Mouse (Mus musculus) heart, postnatal 0 days (tissue): Measurements from ENCODE around the gene 4930402H24Rik.
A peak's percentile ranks its signal among the peaks of the same experiment; 100 is the strongest.

ENCODE experiments used
- CTCF ChIP-seq: IDR thresholded peaks from 2 replicates; pipeline ENCODE4 v1.5.1; 2016; ENCODE audit warnings: antibody characterized with exemption, control low read depth, low read depth
- EP300 ChIP-seq: IDR thresholded peaks from 2 replicates; pipeline ENCODE4 v1.6.1; 2016; ENCODE audit warnings: antibody characterized with exemption, low read depth

GRCm38 (mm10) chr2:130839528-130839873 is 66.7 kb downstream of the 4930402H24Rik start:
- TF ChIP-seq CTCF (0 out of 2 replicates have a peak, but pooled peaks have one; percentile 7), EP300 (no peak)
